8 mouse cellular contexts compared by ENCODE assay signal in genomic region chr3:96328730-96329387, GRCm38 (mm10). TPM values are rescaled to one million over a fixed set of nuclear protein-coding genes. Genes with fewer than 3 reads are reported as not detected.
A peak's percentile ranks its signal among the peaks of the same experiment; 100 is the strongest.
DNase-seq lines count a peak whose midpoint lies in the region; ATAC-seq and TF ChIP-seq lines count a peak whose summit lies in the region.

No protein-coding gene starts in this region.

- ATAC-seq in neural tube, embryonic 15.5 days (ENCODE audit: low FRiP score), result no peak
- ATAC-seq in intestine, postnatal 0 days, result no peak
- ATAC-seq in monocyte, adult 5-6 weeks (replicated peaks; ENCODE audit: insufficient number of reproducible peaks, low FRiP score, low TSS enrichment, poor library complexity, severe bottlenecking), result no peak

- no peak overlapping the region for H3K27ac ChIP-seq in heart, embryonic 10.5 days
- no peak overlapping the region for H3K27ac ChIP-seq in neural tube, embryonic 15.5 days (replicated peaks)
- no peak overlapping the region for H3K27ac ChIP-seq in intestine, postnatal 0 days (ENCODE audit: low read depth, low read length)

- H3K4me2 ChIP-seq in neural tube, embryonic 15.5 days, result no peak overlapping the region
- H3K4me2 ChIP-seq in intestine, postnatal 0 days (replicated peaks; ENCODE audit: low read depth), result peak overlapping the region; percentile 64; the same call in 1 of the 2 replicates

- peaks cover 22% of the 10 kb centered on the region for H3K4me1 ChIP-seq in heart, embryonic 10.5 days
- peaks cover 7% of the 10 kb centered on the region for H3K4me1 ChIP-seq in neural tube, embryonic 15.5 days
- H3K4me1 ChIP-seq in intestine, postnatal 0 days (replicated peaks; ENCODE audit: control insufficient read depth, insufficient read depth, low read length), result no peaks in the 10 kb centered on the region

- TF ChIP-seq CTCF in intestine, postnatal 0 days (IDR thresholded peaks at IDR 0.05; ENCODE audit: low read depth), result no peak

- H3K9ac ChIP-seq in neural tube, embryonic 15.5 days (replicated peaks), result no peak overlapping the region
- H3K9ac ChIP-seq in intestine, postnatal 0 days (ENCODE audit: low read depth, low read length), result no peak overlapping the region

- H3K4me3 ChIP-seq in heart, embryonic 10.5 days, result peak overlapping the region; percentile 60
- no peak overlapping the region for H3K4me3 ChIP-seq in neural tube, embryonic 15.5 days (replicated peaks)
- no peak overlapping the region for H3K4me3 ChIP-seq in intestine, postnatal 0 days (ENCODE audit: low read depth, low read length)

- no peaks in the 10 kb centered on the region for H3K9me3 ChIP-seq in heart, embryonic 10.5 days
- H3K9me3 ChIP-seq in neural tube, embryonic 15.5 days (replicated peaks), result no peaks in the 10 kb centered on the region
- H3K9me3 ChIP-seq in intestine, postnatal 0 days (ENCODE audit: control insufficient read depth), result no peaks in the 10 kb centered on the region

- intact Hi-C loops in heart, postnatal 10 days (cut with DNase I), result loop anchor here (5.0 kb wide), 1 partner anchor 113 kb away; no protein-coding TSS in a partner anchor

- 14% methylated on average over 15 of the region's 15 CpGs for WGBS in heart, embryonic 10.5 days
- 18% methylated on average over 15 of the region's 15 CpGs for WGBS in neural tube, embryonic 15.5 days
- 19% methylated on average over 15 of the region's 15 CpGs for WGBS in intestine, postnatal 0 days

- H3K27me3 ChIP-seq in heart, embryonic 10.5 days (ENCODE audit: insufficient read depth, poor library complexity, severe bottlenecking), result peaks cover 26% of the 10 kb centered on the region
- peaks cover 85% of the 10 kb centered on the region for H3K27me3 ChIP-seq in neural tube, embryonic 15.5 days (replicated peaks)
- H3K27me3 ChIP-seq in intestine, postnatal 0 days (replicated peaks; ENCODE audit: control insufficient read depth, insufficient read depth, low read length), result peaks cover 77% of the 10 kb centered on the region

- H3K36me3 ChIP-seq in heart, embryonic 10.5 days, result no peaks in the 10 kb centered on the region
- H3K36me3 ChIP-seq in neural tube, embryonic 15.5 days, result no peaks in the 10 kb centered on the region
- no peaks in the 10 kb centered on the region for H3K36me3 ChIP-seq in intestine, postnatal 0 days (ENCODE audit: control insufficient read depth, insufficient read depth)

- DNase-seq in heart, embryonic 10.5 days (ENCODE audit: low spot score), result no peak
- no peak for DNase-seq in heart, postnatal 10 days
- peak; percentile 58 for DNase-seq in neural tube, embryonic 10.5 days (ENCODE audit: extremely low spot score, low spot score)
- DNase-seq in yolk sac, embryonic 10.5 days (ENCODE audit: low spot score), result peak; percentile 87
- no peak for DNase-seq in right cerebral cortex, postnatal 36 days (ENCODE audit: low spot score in 2 of 2)

RNA-seq across cellular contexts. Expression of gene Fcgr1, which starts 35.1 kb away (rescaled TPM):
- 0.18 and 0.35 TPM in 2 replicates for polyA plus RNA-seq in heart, embryonic 10.5 days (2016; fragmentation: Nextera tagmentation; extraction: Ambion mirVana)
- total RNA-seq in heart, postnatal 10 days (2021), result 1 to 10 TPM in 1 of 2 experiments, under 1 TPM in 1; 0.38 to 1.2 TPM
- 1.8 and 3.5 TPM in 2 replicates for polyA plus RNA-seq in neural tube, embryonic 15.5 days (2015; fragmentation: Nextera tagmentation; extraction: Ambion mirVana)
- 2.7 TPM in 2 replicates for polyA plus RNA-seq in intestine, postnatal 0 days (2015; fragmentation: Nextera tagmentation; extraction: Ambion mirVana)
- total RNA-seq in monocyte, adult 5-6 weeks (2017), result 11.6 to 16.4 TPM (median 12.6 TPM) in 3 replicates

RNA-seq across cellular contexts. Expression of gene Hist2h2bb, which starts 59.3 kb away (rescaled TPM):
- 3.8 and 7.7 TPM in 2 replicates for polyA plus RNA-seq in heart, embryonic 10.5 days (2016; fragmentation: Nextera tagmentation; extraction: Ambion mirVana)
- 100 to 1,000 TPM; 376 to 419 TPM for total RNA-seq in heart, postnatal 10 days (2021)
- 0.61 and 3.0 TPM in 2 replicates for polyA plus RNA-seq in neural tube, embryonic 15.5 days (2015; fragmentation: Nextera tagmentation; extraction: Ambion mirVana)
- polyA plus RNA-seq in intestine, postnatal 0 days (2015; fragmentation: Nextera tagmentation; extraction: Ambion mirVana), result 2.3 and 3.9 TPM in 2 replicates
- total RNA-seq in monocyte, adult 5-6 weeks (2017), result 249 to 540 TPM (median 349 TPM) in 3 replicates

Comparison
In these comparisons a context has a peak if more than half of its experiments do, and no peak if none do; other contexts are left out.
1. DNase-seq: peak in neural tube, embryonic 10.5 days (single experiment) and yolk sac, embryonic 10.5 days (single experiment); none in heart, embryonic 10.5 days (single experiment), heart, postnatal 10 days (0 of 2) and right cerebral cortex, postnatal 36 days (0 of 2).